Mouse (Mus musculus) cerebellum, adult 2 months (tissue): ENCODE data around the gene Olfr763. TPM values are rescaled to one million over a fixed set of nuclear protein-coding genes. Genes with fewer than 3 reads are reported as not detected.

Experiments used
- DNase-seq, 2 experiments: peaks; one replicate each; pipeline ENCODE4 v3.0.0; 2021
- H3K27ac ChIP-seq: fragments of 200-500 bp; 2 replicates; pipeline ENCODE4 v1.5.1; 2012; ENCODE audit warnings: low read length, control low read depth, inconsistent platforms; ENCODE audit not compliant: insufficient read depth
- H3K27me3 ChIP-seq: fragments of 200-500 bp; 2 replicates; pipeline ENCODE4 v1.6.1; 2012; ENCODE audit warnings: inconsistent platforms, mild to moderate bottlenecking, low read length, moderate library complexity; ENCODE audit not compliant: control insufficient read depth, insufficient read depth
- H3K4me1 ChIP-seq: fragments of 200-500 bp; 2 replicates; pipeline ENCODE4 v1.6.1; 2011; ENCODE audit warnings: low read length; ENCODE audit not compliant: control insufficient read depth, insufficient read depth
- H3K4me3 ChIP-seq: fragments of 200-500 bp; replicated peaks from 2 replicates; pipeline ENCODE3; 2011; ENCODE audit warnings: mild to moderate bottlenecking, low read depth, low read length, control low read depth; ENCODE audit not compliant: insufficient read depth
- CTCF ChIP-seq: fragments of 200-500 bp; IDR thresholded peaks from 2 replicates; pipeline ENCODE4 v1.5.1; 2011; ENCODE audit warnings: low read depth, mild to moderate bottlenecking, control low read depth, low read length, moderate library complexity, borderline replicate concordance; ENCODE audit not compliant: insufficient read depth
- POLR2A ChIP-seq: fragments of 200-500 bp; IDR thresholded peaks from 2 replicates; pipeline ENCODE4 v1.6.1; 2011; ENCODE audit warnings: low read length, control low read depth, borderline replicate concordance; ENCODE audit not compliant: insufficient read depth
- WGBS: fragments of 180-500 bp; shearing (Covaris S2); methylation state at CpG from one replicate; pipeline ENCODE4 v1.1.7; 2018; 5-methylcytosine and 5-hydroxymethylcytosine counted together
- polyA plus RNA-seq: library from polyadenylated mRNA; depleted of rRNA; stranded (reverse); fragments of >200 nt; gene quantifications from 2 replicates; pipeline ENCODE4 v1.2.3, GENCODE M21; 2012; rRNA removed

Gene Olfr763
- polyA plus RNA-seq = not detected in 2 replicates

- Histone ChIP-seq H3K27me3 (no peaks in the 10 kb centered on the region), H3K4me3 (no peak within 1 kb of the TSS), H3K4me1 (no peaks in the 10 kb centered on the region), H3K27ac (no peak within 1 kb of the TSS)
- 49% methylated on average over 2 of the region's 2 CpGs for WGBS
- no peak for TF ChIP-seq CTCF
- DNase-seq = no peak
These were observed at the start of gene Olfr763 for GRCm38 (mm10) chr10:129010288-129010841. Gene Olfr763 (plus strand): TSS chr10:129010791.

GRCm38 (mm10) chr10:128964961-128965360 lies 45.6 kb upstream of the Olfr763 start:
- H3K4me3 ChIP-seq = no peak overlapping the region
- no peak overlapping the region for H3K27ac ChIP-seq
- H3K27me3 ChIP-seq = no peaks in the 10 kb centered on the region; the same call in 1 of the 2 replicates
- DNase-seq = no peak
- WGBS = 79% methylated on average over 2 of the region's 2 CpGs
- TF ChIP-seq POLR2A = no peak
- no peaks in the 10 kb centered on the region for H3K4me1 ChIP-seq

GRCm38 (mm10) chr10:128965871-128966270 lies 44.7 kb upstream of the Olfr763 start:
- Histone ChIP-seq H3K27ac (no peak overlapping the region), H3K4me1 (no peaks in the 10 kb centered on the region), H3K4me3 (no peak overlapping the region), H3K27me3 (no peaks in the 10 kb centered on the region; the same call in 1 of the 2 replicates)
- WGBS = 81% methylated on average over 6 of the region's 6 CpGs
- DNase-seq = no peak
- TF ChIP-seq POLR2A (no peak), CTCF (no peak)

GRCm38 (mm10) chr10:128968341-128968749 lies 42.2 kb upstream of the Olfr763 start:
- 31% methylated on average over 1 of the region's 1 CpGs for WGBS
- H3K4me1 ChIP-seq = no peaks in the 10 kb centered on the region
- no peak for DNase-seq
- H3K27me3 ChIP-seq = no peaks in the 10 kb centered on the region; the same call in 1 of the 2 replicates
- no peak overlapping the region for H3K4me3 ChIP-seq
- no peak for TF ChIP-seq CTCF
- no peak overlapping the region for H3K27ac ChIP-seq

- no peaks in the 10 kb centered on the region for H3K4me1 ChIP-seq
- no peak overlapping the region for H3K4me3 ChIP-seq
- WGBS = 31% methylated on average over 1 of the region's 1 CpGs
- H3K27me3 ChIP-seq = no peaks in the 10 kb centered on the region; the same call in 1 of the 2 replicates
- DNase-seq = no peak
- H3K27ac ChIP-seq = no peak overlapping the region
- TF ChIP-seq CTCF (no peak), POLR2A (no peak)
These were observed 39.8 kb upstream of the Olfr763 start for GRCm38 (mm10) chr10:128970740-128971250.

- Histone ChIP-seq H3K27me3 (no peaks in the 10 kb centered on the region; the same call in 1 of the 2 replicates), H3K27ac (no peak overlapping the region), H3K4me1 (no peaks in the 10 kb centered on the region), H3K4me3 (no peak overlapping the region)
- 76% methylated on average over 4 of the region's 4 CpGs for WGBS
- TF ChIP-seq CTCF (no peak), POLR2A (no peak)
- no peak for DNase-seq
These were observed 37.8 kb upstream of the Olfr763 start for GRCm38 (mm10) chr10:128972841-128973240.

- DNase-seq = no peak
- H3K4me1 ChIP-seq = no peaks in the 10 kb centered on the region
- TF ChIP-seq CTCF = no peak
- H3K27ac ChIP-seq = no peak overlapping the region
- 85% methylated on average over 3 of the region's 3 CpGs for WGBS
- H3K27me3 ChIP-seq = no peaks in the 10 kb centered on the region
- no peak overlapping the region for H3K4me3 ChIP-seq
These were observed 34.2 kb upstream of the Olfr763 start for GRCm38 (mm10) chr10:128976395-128976794.

GRCm38 (mm10) chr10:128977522-128978114 lies 33.0 kb upstream of the Olfr763 start:
- Histone ChIP-seq H3K4me1 (no peaks in the 10 kb centered on the region), H3K27me3 (no peaks in the 10 kb centered on the region), H3K27ac (no peak overlapping the region), H3K4me3 (no peak overlapping the region)
- peak; percentile 62 to 66 for DNase-seq
- peak; percentile 93 for TF ChIP-seq CTCF
- TF ChIP-seq POLR2A = no peak
- WGBS = 8% methylated on average over 9 of the region's 9 CpGs
